Mouse (Mus musculus) megakaryocyte-erythroid progenitor cell, adult 5 weeks (primary cell): ENCODE data around the gene Mpped1. TPM values are rescaled to one million over a fixed set of nuclear protein-coding genes. Genes with fewer than 3 reads are reported as not detected.

Experiments used
- polyA plus RNA-seq: library from polyadenylated mRNA; stranded (reverse); fragments of >175 nt; gene quantifications from 2 replicates; pipeline ENCODE4 v1.2.3, GENCODE M21; 2012

Gene Mpped1
- not detected in 2 replicates for polyA plus RNA-seq

DNA sequence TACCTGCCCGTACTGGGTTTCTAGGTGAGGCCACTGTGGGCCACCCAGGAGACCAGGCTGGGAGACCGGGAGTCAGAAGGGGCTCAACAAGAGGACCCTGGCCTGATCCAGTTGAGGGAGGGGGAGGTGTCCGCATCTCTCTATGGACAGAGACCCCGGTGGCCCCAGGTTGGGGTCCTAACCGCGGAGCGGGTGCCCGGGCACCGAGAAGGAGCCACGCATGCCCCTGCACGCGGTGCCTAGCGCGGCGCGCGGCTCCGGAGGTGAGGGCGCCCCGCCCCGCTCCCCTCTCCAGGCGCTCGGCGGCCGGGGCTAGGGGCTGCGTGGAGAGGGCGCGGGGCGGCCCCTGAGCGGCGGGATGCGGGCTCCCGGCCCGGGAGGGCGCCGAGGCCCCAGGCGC, at the start of gene Mpped1:
TSS of gene Mpped1 (plus strand) at position 81 of the 400 bp plus-strand sequence.

Other genes with a start within 250 kb of the Mpped1 start
- 297 and 427 TPM in 2 replicates for gene Tspo, start 215.9 kb upstream of the Mpped1 start, polyA plus RNA-seq
- gene Mcat, start 215.7 kb upstream of the Mpped1 start, polyA plus RNA-seq, result 21.1 and 21.2 TPM in 2 replicates
- gene Ttll12, start 184.3 kb upstream of the Mpped1 start, polyA plus RNA-seq, result 74.5 and 80.7 TPM in 2 replicates
- 0.02 TPM in 1 of 2 replicates, not detected in the other for gene Scube1, start 54.4 kb upstream of the Mpped1 start, polyA plus RNA-seq